Mouse (Mus musculus): Measurements from ENCODE around the gene Ddhd1.

DNA sequence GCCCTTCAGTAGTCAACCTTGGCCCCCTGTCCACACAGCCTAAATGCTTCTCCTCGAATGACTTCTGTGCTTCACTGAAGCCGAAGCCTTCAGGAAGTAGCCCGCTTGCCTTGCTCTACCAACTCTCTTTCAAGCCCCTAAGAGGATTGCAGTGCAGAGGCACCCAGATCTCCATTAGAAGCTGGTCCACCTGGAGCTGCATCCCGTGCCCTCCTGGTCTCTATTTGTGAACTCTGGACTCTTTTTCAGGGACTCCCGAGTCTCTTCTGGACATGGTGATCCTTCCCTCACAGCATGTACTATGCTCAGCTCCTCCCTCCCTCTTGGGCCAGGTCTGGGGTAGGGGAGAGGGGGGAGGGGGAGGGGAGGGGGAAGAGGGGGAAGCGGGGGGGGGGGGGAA, 113.9 kb downstream of the Ddhd1 start:
- no peak for TF ChIP-seq CTCF (IDR thresholded peaks at IDR 0.05; ENCODE audit: insufficient read depth, low read depth, low read length)
- TF ChIP-seq POLR2A (IDR thresholded peaks at IDR 0.05; ENCODE audit: insufficient read depth, low read depth, low read length), result no peak
